Mouse (Mus musculus): ENCODE results near the gene Hist1h2ah. TPM values are rescaled to one million over a fixed set of nuclear protein-coding genes. Genes with fewer than 3 reads are reported as not detected.

Gene Hist1h2ah
- polyA plus RNA-seq, 1 experiment from 2014 or later, result 10.1 TPM

DNA sequence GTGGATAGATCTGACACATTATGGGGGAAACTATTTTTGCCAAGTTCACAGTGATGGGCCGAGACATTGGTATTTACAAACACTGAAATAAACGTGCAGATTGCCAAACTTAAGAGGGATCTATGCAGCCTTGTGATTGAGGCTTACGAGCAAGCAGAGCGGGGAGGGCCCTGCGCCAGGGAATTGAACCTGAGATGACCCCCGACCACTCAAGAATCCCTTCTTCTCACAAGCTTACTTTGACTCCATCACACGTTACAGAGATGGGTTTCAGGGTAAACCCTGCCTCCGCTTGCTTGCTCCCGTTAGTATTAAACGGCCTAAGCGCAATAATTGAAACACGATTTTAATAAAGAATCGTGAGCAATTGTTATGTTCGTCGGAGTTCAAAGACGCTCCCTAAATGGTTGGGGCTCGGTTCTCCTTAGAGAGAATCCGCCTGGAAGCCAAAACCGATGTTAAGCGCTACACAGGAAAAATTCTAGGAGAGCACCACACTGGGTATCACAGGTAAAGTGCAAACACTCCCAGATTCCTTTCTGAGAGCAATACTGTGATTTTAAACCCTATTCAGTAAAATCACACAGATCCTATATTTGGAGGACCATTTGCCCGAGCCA lies 38.1 kb downstream of the Hist1h2ah start:
- Histone ChIP-seq H3K27me3 (ENCODE audit: control insufficient read depth, insufficient read depth, low read length) (peaks cover 54% of the 10 kb centered on the region), H3K4me2 (peak overlapping the region; percentile 79), H3K4me1 (ENCODE audit: control insufficient read depth, insufficient read depth, low read length) (no peaks in the 10 kb centered on the region), H3K9me3 (replicated peaks; ENCODE audit: control insufficient read depth, low read length) (no peaks in the 10 kb centered on the region), H3K9ac (ENCODE audit: low read depth, low read length) (no peak overlapping the region), H3K4me3 (ENCODE audit: low read depth, low read length) (peak overlapping the region; percentile 47), H3K27ac (ENCODE audit: low read depth, low read length) (no peak overlapping the region), H3K36me3 (ENCODE audit: control insufficient read depth, insufficient read depth, low read length) (no peaks in the 10 kb centered on the region)
- ATAC-seq (replicated peaks; ENCODE audit: insufficient number of reproducible peaks, low FRiP score, low TSS enrichment), result no peak
- WGBS (ENCODE audit: insufficient replicate concordance), result 2% methylated on average over 21 of the region's 21 CpGs

GRCm38 (mm10) chr13:21996840-21997185 lies 38.6 kb downstream of the Hist1h2ah start:
- Histone ChIP-seq H3K9me3 (replicated peaks; ENCODE audit: control insufficient read depth, low read length) (no peaks in the 10 kb centered on the region), H3K4me2 (peak overlapping the region; percentile 79), H3K36me3 (ENCODE audit: control insufficient read depth, insufficient read depth, low read length) (no peaks in the 10 kb centered on the region), H3K27me3 (ENCODE audit: control insufficient read depth, insufficient read depth, low read length) (peaks cover 49% of the 10 kb centered on the region), H3K27ac (ENCODE audit: low read depth, low read length) (no peak overlapping the region), H3K9ac (ENCODE audit: low read depth, low read length) (no peak overlapping the region), H3K4me1 (ENCODE audit: control insufficient read depth, insufficient read depth, low read length) (no peaks in the 10 kb centered on the region), H3K4me3 (ENCODE audit: low read depth, low read length) (peak overlapping the region; percentile 47)
- 1% methylated on average over 13 of the region's 13 CpGs for WGBS (ENCODE audit: insufficient replicate concordance)
- no peak for ATAC-seq (replicated peaks; ENCODE audit: insufficient number of reproducible peaks, low FRiP score, low TSS enrichment)

- Histone ChIP-seq H3K4me2 (peak overlapping the region; percentile 79), H3K36me3 (ENCODE audit: control insufficient read depth, insufficient read depth, low read length) (no peaks in the 10 kb centered on the region), H3K27me3 (ENCODE audit: control insufficient read depth, insufficient read depth, low read length) (peaks cover 43% of the 10 kb centered on the region), H3K9me3 (replicated peaks; ENCODE audit: control insufficient read depth, low read length) (0 out of 2 replicates have a peak, but pooled peaks cover 2% of the 10 kb centered on the region), H3K4me3 (ENCODE audit: low read depth, low read length) (peak overlapping the region; percentile 57), H3K9ac (ENCODE audit: low read depth, low read length) (no peak overlapping the region), H3K4me1 (ENCODE audit: control insufficient read depth, insufficient read depth, low read length) (no peaks in the 10 kb centered on the region), H3K27ac (ENCODE audit: low read depth, low read length) (no peak overlapping the region)
- no peak for ATAC-seq (replicated peaks; ENCODE audit: insufficient number of reproducible peaks, low FRiP score, low TSS enrichment)
- WGBS (ENCODE audit: insufficient replicate concordance), result 2% methylated on average over 12 of the region's 12 CpGs
These were observed 39.1 kb downstream of the Hist1h2ah start for GRCm38 (mm10) chr13:21996101-21996839.

GRCm38 (mm10) chr13:21995331-21995914 lies 39.9 kb downstream of the Hist1h2ah start:
- Histone ChIP-seq H3K9me3 (replicated peaks; ENCODE audit: control insufficient read depth, low read length) (0 out of 2 replicates have a peak, but pooled peaks cover 3% of the 10 kb centered on the region), H3K9ac (ENCODE audit: low read depth, low read length) (peak overlapping the region; percentile 43; the same call in 1 of the 2 replicates), H3K36me3 (ENCODE audit: control insufficient read depth, insufficient read depth, low read length) (no peaks in the 10 kb centered on the region), H3K4me1 (ENCODE audit: control insufficient read depth, insufficient read depth, low read length) (no peaks in the 10 kb centered on the region), H3K4me2 (peak overlapping the region; percentile 79), H3K4me3 (ENCODE audit: low read depth, low read length) (peak overlapping the region; percentile 57), H3K27ac (ENCODE audit: low read depth, low read length) (no peak overlapping the region), H3K27me3 (ENCODE audit: control insufficient read depth, insufficient read depth, low read length) (peaks cover 35% of the 10 kb centered on the region)
- no peak; the same call in 1 of the 2 replicates for ATAC-seq (replicated peaks; ENCODE audit: insufficient number of reproducible peaks, low FRiP score, low TSS enrichment)
- under 1% methylated on average over 21 of the region's 21 CpGs for WGBS (ENCODE audit: insufficient replicate concordance)

- Histone ChIP-seq H3K9ac (ENCODE audit: low read depth, low read length) (peak overlapping the region; percentile 43; the same call in 1 of the 2 replicates), H3K27me3 (ENCODE audit: control insufficient read depth, insufficient read depth, low read length) (peaks cover 30% of the 10 kb centered on the region)
- no peak for ATAC-seq (replicated peaks; ENCODE audit: insufficient number of reproducible peaks, low FRiP score, low TSS enrichment)
These were observed 40.5 kb downstream of the Hist1h2ah start for GRCm38 (mm10) chr13:21994896-21995295.

GRCm38 (mm10) chr13:21993957-21994738 lies 41.2 kb downstream of the Hist1h2ah start:
- H3K36me3 ChIP-seq (ENCODE audit: control insufficient read depth, insufficient read depth, low read length), result no peaks in the 10 kb centered on the region

More at GRCm38 (mm10) chr13:21994896-21995295, 40.5 kb downstream of the Hist1h2ah start:
- H3K4me3 ChIP-seq (ENCODE audit: low read depth, low read length), result peak overlapping the region; percentile 57
- 0 out of 2 replicates have a peak, but pooled peaks cover 3% of the 10 kb centered on the region for H3K9me3 ChIP-seq (replicated peaks; ENCODE audit: control insufficient read depth, low read length)
- H3K4me2 ChIP-seq, result peak overlapping the region; percentile 79
- 3% methylated on average over 8 of the region's 8 CpGs for WGBS (ENCODE audit: insufficient replicate concordance)
- no peak overlapping the region for H3K27ac ChIP-seq (ENCODE audit: low read depth, low read length)
- no peaks in the 10 kb centered on the region for H3K36me3 ChIP-seq (ENCODE audit: control insufficient read depth, insufficient read depth, low read length)
- no peaks in the 10 kb centered on the region for H3K4me1 ChIP-seq (ENCODE audit: control insufficient read depth, insufficient read depth, low read length)

DNA sequence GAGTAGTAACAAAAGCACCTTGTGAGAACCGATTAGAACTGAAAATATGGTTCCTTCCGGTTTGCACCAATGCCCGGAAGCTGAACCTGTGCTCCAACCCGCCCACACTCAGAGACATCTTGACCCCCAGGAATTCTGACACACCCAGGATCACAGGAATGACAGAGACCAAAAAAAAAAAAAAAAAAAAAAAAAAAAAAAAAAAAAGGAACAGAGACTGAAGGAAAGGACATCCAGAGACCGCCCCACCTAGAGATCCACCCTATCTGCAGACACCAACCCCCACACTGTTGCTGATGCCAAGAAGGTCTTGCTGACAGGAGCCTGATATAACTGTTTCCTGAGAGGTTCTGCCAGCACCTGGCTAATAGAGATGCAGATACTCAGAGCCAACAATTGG lies 42.8 kb downstream of the Hist1h2ah start:
- Histone ChIP-seq H3K9ac (ENCODE audit: low read depth, low read length) (no peak overlapping the region), H3K27me3 (ENCODE audit: control insufficient read depth, insufficient read depth, low read length) (peaks cover 7% of the 10 kb centered on the region), H3K36me3 (ENCODE audit: control insufficient read depth, insufficient read depth, low read length) (no peaks in the 10 kb centered on the region), H3K27ac (ENCODE audit: low read depth, low read length) (no peak overlapping the region), H3K4me1 (ENCODE audit: control insufficient read depth, insufficient read depth, low read length) (no peaks in the 10 kb centered on the region), H3K4me2 (no peak overlapping the region), H3K9me3 (replicated peaks; ENCODE audit: control insufficient read depth, low read length) (0 out of 2 replicates have a peak, but pooled peaks cover 3% of the 10 kb centered on the region), H3K4me3 (ENCODE audit: low read depth, low read length) (no peak overlapping the region)
- 76% methylated on average over 5 of the region's 5 CpGs for WGBS (ENCODE audit: insufficient replicate concordance)
- no peak for ATAC-seq (replicated peaks; ENCODE audit: insufficient number of reproducible peaks, low FRiP score, low TSS enrichment)

More at GRCm38 (mm10) chr13:21993957-21994738, 41.2 kb downstream of the Hist1h2ah start:
- ATAC-seq (replicated peaks; ENCODE audit: insufficient number of reproducible peaks, low FRiP score, low TSS enrichment), result no peak
- H3K4me1 ChIP-seq (ENCODE audit: control insufficient read depth, insufficient read depth, low read length), result no peaks in the 10 kb centered on the region
- no peak overlapping the region for H3K9ac ChIP-seq (ENCODE audit: low read depth, low read length)
- H3K27ac ChIP-seq (ENCODE audit: low read depth, low read length), result no peak overlapping the region
- H3K4me2 ChIP-seq, result peak overlapping the region; percentile 79
- under 1% methylated on average over 22 of the region's 22 CpGs for WGBS (ENCODE audit: insufficient replicate concordance)
- H3K27me3 ChIP-seq (ENCODE audit: control insufficient read depth, insufficient read depth, low read length), result peaks cover 22% of the 10 kb centered on the region
- H3K4me3 ChIP-seq (ENCODE audit: low read depth, low read length), result peak overlapping the region; percentile 26
- 0 out of 2 replicates have a peak, but pooled peaks cover 3% of the 10 kb centered on the region for H3K9me3 ChIP-seq (replicated peaks; ENCODE audit: control insufficient read depth, low read length)

Measured in heart, embryonic 11.5 days (tissue).